Mouse (Mus musculus): ENCODE data around the gene Sgsm1.

- TF ChIP-seq MAX (IDR thresholded peaks at IDR 0.05) (no peak), CTCF (IDR thresholded peaks at IDR 0.05; ENCODE audit: control insufficient read depth, insufficient read depth, insufficient read length) (no peak), USF1 (IDR thresholded peaks at IDR 0.05; ENCODE audit: low read depth) (peak; percentile 84)
These were observed 30.3 kb downstream of the Sgsm1 start for GRCm38 (mm10) chr5:113280138-113280856.
